Mouse (Mus musculus) forebrain, embryonic 11.5 days (tissue): ENCODE data around the gene Blm. TPM values are rescaled to one million over a fixed set of nuclear protein-coding genes. Genes with fewer than 3 reads are reported as not detected.

Source experiments
- ATAC-seq: fragments of 200-750 bp; cut with Nextera tagmentation; replicated peaks from 2 replicates; pipeline ENCODE4 v1.8.0; 2017; ENCODE audit warnings: moderate TSS enrichment; ENCODE audit not compliant: low FRiP score
- DNase-seq: peaks from one replicate; pipeline ENCODE4 v3.0.0-alpha.2; 2017; ENCODE audit warnings: low spot score
- H3K27ac ChIP-seq: fragments of 300-500 bp; sonication (generic); 2 replicates; pipeline ENCODE4 v1.5.1; 2014; ENCODE audit warnings: low read depth, low read length
- H3K27me3 ChIP-seq: fragments of 300-500 bp; sonication (generic); 2 replicates; pipeline ENCODE4 v1.6.1; 2014; ENCODE audit warnings: mild to moderate bottlenecking, low read length, mixed read lengths; ENCODE audit not compliant: control insufficient read depth, insufficient read depth
- H3K36me3 ChIP-seq: fragments of 300-500 bp; sonication (generic); 2 replicates; pipeline ENCODE4 v1.6.1; 2014; ENCODE audit warnings: mild to moderate bottlenecking, low read length, moderate library complexity, mixed read lengths; ENCODE audit not compliant: control insufficient read depth, insufficient read depth
- H3K4me1 ChIP-seq: fragments of 300-500 bp; sonication (generic); replicated peaks from 2 replicates; pipeline ENCODE4 v1.6.1; 2014; ENCODE audit warnings: low read length, mixed read lengths; ENCODE audit not compliant: control insufficient read depth, insufficient read depth
- H3K4me2 ChIP-seq: fragments of 300-500 bp; sonication (generic); 2 replicates; pipeline ENCODE4 v1.6.1; 2014; ENCODE audit warnings: low read depth, mild to moderate bottlenecking, low read length, moderate library complexity, mixed read lengths; ENCODE audit not compliant: severe bottlenecking
- H3K4me3 ChIP-seq: fragments of 300-500 bp; sonication (generic); 2 replicates; pipeline ENCODE4 v1.5.1; 2014; ENCODE audit warnings: low read depth, low read length
- H3K9ac ChIP-seq: fragments of 300-500 bp; sonication (generic); 2 replicates; pipeline ENCODE4 v1.6.1; 2014; ENCODE audit warnings: low read length
- H3K9me3 ChIP-seq: fragments of 300-500 bp; sonication (generic); 2 replicates; pipeline ENCODE4 v1.6.1; 2016; ENCODE audit warnings: low read length, mixed read lengths; ENCODE audit not compliant: control insufficient read depth
- WGBS: fragments of 180-500 bp; shearing (Covaris S2); extraction: QIAGEN DNeasy Blood & Tissue Kit; methylation state at CpG from one replicate; pipeline ENCODE4 v1.1.7; 2014; 5-methylcytosine and 5-hydroxymethylcytosine counted together
- polyA plus RNA-seq: library from polyadenylated mRNA; unstranded; fragments of >200 nt; fragmentation: Nextera tagmentation; extraction: Ambion mirVana; gene quantifications from 2 replicates; pipeline ENCODE4 v1.2.1, GENCODE M21; 2014

Gene Blm
- polyA plus RNA-seq, 1 experiment from 2014 or later: 53.0 TPM

DNA sequence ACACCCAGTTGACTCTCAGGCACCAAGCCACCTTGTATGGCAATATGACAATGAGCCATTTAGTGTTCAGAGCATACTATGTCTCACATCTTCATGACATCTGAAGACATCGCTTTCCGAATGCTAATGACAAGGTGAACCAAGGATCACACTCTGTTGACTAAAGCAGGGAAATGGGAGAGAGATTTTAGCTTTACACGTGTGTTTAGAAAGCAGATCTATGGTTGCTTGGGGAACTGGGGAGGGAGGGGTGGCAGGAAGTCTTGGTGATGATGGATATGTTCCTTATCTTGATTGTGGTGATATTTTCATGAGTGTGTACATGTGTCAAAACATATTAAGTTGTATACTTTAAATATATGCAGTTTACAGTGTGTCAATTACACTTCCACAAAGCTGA, 128.7 kb downstream of the Blm start:
- H3K9me3 ChIP-seq: no peaks in the 10 kb centered on the region
- H3K4me1 ChIP-seq: peaks cover 5% of the 10 kb centered on the region
- H3K36me3 ChIP-seq: no peaks in the 10 kb centered on the region
- no peak overlapping the region for H3K27ac ChIP-seq
- no peak overlapping the region for H3K4me2 ChIP-seq
- no peak for DNase-seq
- no peak overlapping the region for H3K9ac ChIP-seq
- H3K27me3 ChIP-seq: peaks cover 5% of the 10 kb centered on the region
- 89% methylated on average over 3 of the region's 3 CpGs for WGBS
- ATAC-seq: no peak
- no peak overlapping the region for H3K4me3 ChIP-seq

DNA sequence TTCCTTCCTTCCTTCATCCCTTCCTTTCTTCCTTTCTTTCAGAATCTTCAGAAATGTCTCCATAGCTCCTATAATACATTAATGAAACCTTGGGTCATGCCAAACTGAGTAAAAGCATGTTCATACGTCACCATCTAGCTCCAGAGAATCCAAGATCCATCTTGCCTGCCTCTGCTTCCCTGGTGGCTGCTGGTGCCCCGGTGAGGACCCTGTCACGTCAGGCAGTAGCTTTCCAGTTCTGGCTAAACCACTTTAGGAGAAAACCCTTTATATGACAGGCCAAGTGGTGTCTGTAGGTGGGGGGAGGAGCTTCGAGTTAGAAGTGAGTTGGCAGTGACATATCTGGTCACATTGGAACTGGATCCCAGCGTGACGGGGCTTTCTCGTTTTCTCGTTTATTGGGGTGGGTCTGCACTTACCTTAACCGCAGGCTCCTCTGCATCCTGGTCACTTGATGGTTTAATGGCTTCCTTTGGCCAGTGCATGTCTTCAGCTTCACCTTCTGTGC, 129.7 kb downstream of the Blm start, which contains the start of gene Furin:
Gene Furin (minus strand): TSS at position 249 of the 508 bp plus-strand sequence.
- ATAC-seq (no peak), DNase-seq (no peak)
- no peak within 1 kb of the TSS for H3K27ac ChIP-seq

More for the DNA sequence above, 129.7 kb downstream of the Blm start, which contains the start of gene Furin:
- peaks cover 5% of the 10 kb centered on the region for H3K27me3 ChIP-seq
- no peak within 1 kb of the TSS for H3K9ac ChIP-seq
- no peak within 1 kb of the TSS for H3K4me3 ChIP-seq
- no peaks in the 10 kb centered on the region for H3K9me3 ChIP-seq
- 77% methylated on average over 9 of the region's 9 CpGs for WGBS
- no peak within 1 kb of the TSS for H3K4me2 ChIP-seq
- H3K4me1 ChIP-seq: peaks cover 9% of the 10 kb centered on the region
- no peaks in the 10 kb centered on the region for H3K36me3 ChIP-seq

Other genes with a start within 250 kb of the Blm start
- gene Prc1, start 240.7 kb downstream of the Blm start, polyA plus RNA-seq: 263 and 281 TPM in 2 replicates
- gene Rccd1, start 210.7 kb downstream of the Blm start, polyA plus RNA-seq: 16.9 and 20.2 TPM in 2 replicates
- gene Unc45a, start 194.1 kb downstream of the Blm start, polyA plus RNA-seq: 31.1 and 36.1 TPM in 2 replicates
- gene Hddc3, start 192.0 kb downstream of the Blm start, polyA plus RNA-seq: 23.8 and 31.0 TPM in 2 replicates
- gene Man2a2, start 163.7 kb downstream of the Blm start, polyA plus RNA-seq: 16.1 and 18.8 TPM in 2 replicates
- 7.7 and 8.3 TPM in 2 replicates for gene Fes, start 147.2 kb downstream of the Blm start, polyA plus RNA-seq
- 6.0 and 6.2 TPM in 2 replicates for gene Furin, start 129.7 kb downstream of the Blm start, polyA plus RNA-seq
- gene Crtc3, start 153.8 kb upstream of the Blm start, polyA plus RNA-seq: 11.9 and 15.5 TPM in 2 replicates